Mouse (Mus musculus): ENCODE measurements around the gene Smim6. TPM values are rescaled to one million over a fixed set of nuclear protein-coding genes. Genes with fewer than 3 reads are reported as not detected.

Smim6 gene
- polyA plus RNA-seq, 1 experiment from 2014 or later = 3.1 TPM

- no peaks in the 10 kb centered on the region for H3K9me3 ChIP-seq (replicated peaks)
- H3K4me3 ChIP-seq = no peak overlapping the region
- no peak overlapping the region for H3K27ac ChIP-seq
- no peak overlapping the region for H3K4me2 ChIP-seq
- H3K9ac ChIP-seq = no peak overlapping the region
- H3K36me3 ChIP-seq = peaks cover 96% of the 10 kb centered on the region
- H3K27me3 ChIP-seq (replicated peaks) = no peaks in the 10 kb centered on the region
- ATAC-seq = no peak
- no peaks in the 10 kb centered on the region for H3K4me1 ChIP-seq
- WGBS (ENCODE audit: insufficient replicate concordance) = 90% methylated on average over 9 of the region's 9 CpGs
These were observed 36.5 kb downstream of the Smim6 start for GRCm38 (mm10) chr11:115948316-115948715.

GRCm38 (mm10) chr11:115950719-115951118 lies 38.9 kb downstream of the Smim6 start:
- peaks cover 10% of the 10 kb centered on the region for H3K4me1 ChIP-seq
- H3K36me3 ChIP-seq = peaks cover 98% of the 10 kb centered on the region
- 90% methylated on average over 2 of the region's 2 CpGs for WGBS (ENCODE audit: insufficient replicate concordance)
- no peaks in the 10 kb centered on the region for H3K27me3 ChIP-seq (replicated peaks)
- H3K4me2 ChIP-seq = no peak overlapping the region
- no peak for ATAC-seq
- no peak overlapping the region for H3K4me3 ChIP-seq
- no peak overlapping the region for H3K9ac ChIP-seq
- no peak overlapping the region for H3K27ac ChIP-seq
- no peaks in the 10 kb centered on the region for H3K9me3 ChIP-seq (replicated peaks)

GRCm38 (mm10) chr11:115954712-115955111 lies 42.9 kb downstream of the Smim6 start:
- H3K9ac ChIP-seq = no peak overlapping the region
- ATAC-seq = no peak
- H3K4me2 ChIP-seq = no peak overlapping the region
- H3K27ac ChIP-seq = no peak overlapping the region
- 72% methylated on average over 5 of the region's 5 CpGs for WGBS (ENCODE audit: insufficient replicate concordance)
- H3K27me3 ChIP-seq (replicated peaks) = no peaks in the 10 kb centered on the region
- no peak overlapping the region for H3K4me3 ChIP-seq
- no peaks in the 10 kb centered on the region for H3K9me3 ChIP-seq (replicated peaks)
- H3K36me3 ChIP-seq = peaks cover 94% of the 10 kb centered on the region
- H3K4me1 ChIP-seq = peaks cover 10% of the 10 kb centered on the region

GRCm38 (mm10) chr11:115955195-115955858 lies 43.5 kb downstream of the Smim6 start:
- Histone ChIP-seq H3K9ac (no peak overlapping the region), H3K27ac (no peak overlapping the region; the same call in 1 of the 2 replicates), H3K27me3 (replicated peaks) (no peaks in the 10 kb centered on the region), H3K4me3 (no peak overlapping the region), H3K4me1 (peaks cover 10% of the 10 kb centered on the region), H3K4me2 (no peak overlapping the region), H3K9me3 (replicated peaks) (no peaks in the 10 kb centered on the region), H3K36me3 (peaks cover 94% of the 10 kb centered on the region)
- whole genome bisulfite sequencing (ENCODE audit: insufficient replicate concordance) = 75% methylated on average over 10 of the region's 10 CpGs
- no peak for ATAC-seq

GRCm38 (mm10) chr11:115956453-115956852 lies 44.6 kb downstream of the Smim6 start:
- H3K36me3 ChIP-seq = peaks cover 94% of the 10 kb centered on the region
- 81% methylated on average over 4 of the region's 4 CpGs for WGBS (ENCODE audit: insufficient replicate concordance)
- no peak for ATAC-seq
- H3K9ac ChIP-seq = no peak overlapping the region
- no peaks in the 10 kb centered on the region for H3K27me3 ChIP-seq (replicated peaks)
- H3K4me2 ChIP-seq = no peak overlapping the region
- no peak overlapping the region for H3K4me3 ChIP-seq
- peaks cover 10% of the 10 kb centered on the region for H3K4me1 ChIP-seq
- H3K27ac ChIP-seq = no peak overlapping the region
- no peaks in the 10 kb centered on the region for H3K9me3 ChIP-seq (replicated peaks)

- WGBS (ENCODE audit: insufficient replicate concordance) = 78% methylated on average over 7 of the region's 7 CpGs
- Histone ChIP-seq H3K27ac (no peak overlapping the region), H3K36me3 (peaks cover 94% of the 10 kb centered on the region)
These were observed 46.2 kb downstream of the Smim6 start for GRCm38 (mm10) chr11:115957971-115958370.

GRCm38 (mm10) chr11:115959018-115959417 lies 47.2 kb downstream of the Smim6 start:
- Histone ChIP-seq H3K36me3 (peaks cover 94% of the 10 kb centered on the region), H3K4me1 (peaks cover 13% of the 10 kb centered on the region), H3K9ac (no peak overlapping the region), H3K4me2 (no peak overlapping the region), H3K9me3 (replicated peaks) (no peaks in the 10 kb centered on the region), H3K27me3 (replicated peaks) (no peaks in the 10 kb centered on the region), H3K27ac (no peak overlapping the region), H3K4me3 (no peak overlapping the region)
- ATAC-seq = no peak
- 90% methylated on average over 9 of the region's 9 CpGs for WGBS (ENCODE audit: insufficient replicate concordance)

More at GRCm38 (mm10) chr11:115957971-115958370, 46.2 kb downstream of the Smim6 start:
- Histone ChIP-seq H3K9ac (no peak overlapping the region), H3K4me2 (no peak overlapping the region), H3K4me1 (peaks cover 10% of the 10 kb centered on the region), H3K9me3 (replicated peaks) (no peaks in the 10 kb centered on the region), H3K4me3 (no peak overlapping the region), H3K27me3 (replicated peaks) (no peaks in the 10 kb centered on the region)
- ATAC-seq = no peak

- ATAC-seq = no peak
- H3K9me3 ChIP-seq (replicated peaks) = no peaks in the 10 kb centered on the region
- no peak overlapping the region for H3K4me2 ChIP-seq
- no peaks in the 10 kb centered on the region for H3K27me3 ChIP-seq (replicated peaks)
- no peak overlapping the region for H3K9ac ChIP-seq
- H3K36me3 ChIP-seq = peaks cover 91% of the 10 kb centered on the region
- 85% methylated on average over 9 of the region's 9 CpGs for WGBS (ENCODE audit: insufficient replicate concordance)
- peaks cover 22% of the 10 kb centered on the region for H3K4me1 ChIP-seq
- H3K27ac ChIP-seq = no peak overlapping the region
- H3K4me3 ChIP-seq = no peak overlapping the region
These were observed 51.0 kb downstream of the Smim6 start for GRCm38 (mm10) chr11:115962651-115963412.

Other genes starting within 250 kb of the Smim6 start
- gene Grb2, start 203.4 kb upstream of the Smim6 start, polyA plus RNA-seq (2016; fragmentation: Nextera tagmentation; extraction: Ambion mirVana) = 78.6 and 89.6 TPM in 2 replicates
- 16.9 and 17.0 TPM in 2 replicates for gene Tmem94, start 146.6 kb upstream of the Smim6 start, polyA plus RNA-seq (2016; fragmentation: Nextera tagmentation; extraction: Ambion mirVana)
- gene Caskin2, start 98.4 kb upstream of the Smim6 start, polyA plus RNA-seq (2016; fragmentation: Nextera tagmentation; extraction: Ambion mirVana) = 8.3 and 9.2 TPM in 2 replicates
- gene Tsen54, start 97.3 kb upstream of the Smim6 start, polyA plus RNA-seq (2016; fragmentation: Nextera tagmentation; extraction: Ambion mirVana) = 23.5 and 25.6 TPM in 2 replicates
- 13.4 and 14.3 TPM in 2 replicates for gene Llgl2, start 88.0 kb upstream of the Smim6 start, polyA plus RNA-seq (2016; fragmentation: Nextera tagmentation; extraction: Ambion mirVana)
- gene Myo15b, start 53.6 kb upstream of the Smim6 start, polyA plus RNA-seq (2016; fragmentation: Nextera tagmentation; extraction: Ambion mirVana) = 0.38 and 0.83 TPM in 2 replicates
- 47.5 and 48.9 TPM in 2 replicates for gene Smim5, start 12.1 kb upstream of the Smim6 start, polyA plus RNA-seq (2016; fragmentation: Nextera tagmentation; extraction: Ambion mirVana)
- 23.1 and 24.5 TPM in 2 replicates for gene Sap30bp, start 21.3 kb downstream of the Smim6 start, polyA plus RNA-seq (2016; fragmentation: Nextera tagmentation; extraction: Ambion mirVana)
- 14.9 and 17.6 TPM in 2 replicates for gene Recql5, start 21.5 kb downstream of the Smim6 start, polyA plus RNA-seq (2016; fragmentation: Nextera tagmentation; extraction: Ambion mirVana)
- 0.31 and 0.44 TPM in 2 replicates for gene Itgb4, start 62.7 kb downstream of the Smim6 start, polyA plus RNA-seq (2016; fragmentation: Nextera tagmentation; extraction: Ambion mirVana)
- gene Galk1, start 100.7 kb downstream of the Smim6 start, polyA plus RNA-seq (2016; fragmentation: Nextera tagmentation; extraction: Ambion mirVana) = 187 and 200 TPM in 2 replicates
- 816 and 835 TPM in 2 replicates for gene H3f3b, start 115.9 kb downstream of the Smim6 start, polyA plus RNA-seq (2016; fragmentation: Nextera tagmentation; extraction: Ambion mirVana)
- 18.7 and 20.2 TPM in 2 replicates for gene Unk, start 118.3 kb downstream of the Smim6 start, polyA plus RNA-seq (2016; fragmentation: Nextera tagmentation; extraction: Ambion mirVana)
- 48.9 and 50.1 TPM in 2 replicates for gene Unc13d, start 165.9 kb downstream of the Smim6 start, polyA plus RNA-seq (2016; fragmentation: Nextera tagmentation; extraction: Ambion mirVana)
- 76.4 and 77.8 TPM in 2 replicates for gene Wbp2, start 175.0 kb downstream of the Smim6 start, polyA plus RNA-seq (2016; fragmentation: Nextera tagmentation; extraction: Ambion mirVana)
- gene Trim47, start 215.2 kb downstream of the Smim6 start, polyA plus RNA-seq (2016; fragmentation: Nextera tagmentation; extraction: Ambion mirVana) = 6.2 TPM in 2 replicates
- gene Trim65, start 219.1 kb downstream of the Smim6 start, polyA plus RNA-seq (2016; fragmentation: Nextera tagmentation; extraction: Ambion mirVana) = 1.7 and 2.0 TPM in 2 replicates
- 76.7 and 81.5 TPM in 2 replicates for gene Mrpl38, start 226.9 kb downstream of the Smim6 start, polyA plus RNA-seq (2016; fragmentation: Nextera tagmentation; extraction: Ambion mirVana)

Data from liver, embryonic 12.5 days (tissue).